Mouse (Mus musculus) gastrocnemius, postnatal 14 days (tissue): ENCODE results near the gene Jhy. TPM values are rescaled to one million over a fixed set of nuclear protein-coding genes. Genes with fewer than 3 reads are reported as not detected.

Source experiments
- DNase-seq: peaks from one replicate; pipeline ENCODE4 v3.0.0; 2021; ENCODE audit warnings: mixed read lengths
- intact Hi-C: fragments of 180-260 bp; cut with DNase I; formaldehyde crosslinking; loops from one replicate; pipeline ENCODE4 v1.15.1; 2025; ENCODE audit warnings: low total_unique reads
- total RNA-seq, 2 experiments: library from RNA; stranded (reverse); gene quantifications; 2 replicates each; pipeline ENCODE4 v1.2.3; 2021

Jhy gene
- total RNA-seq, 2 experiments from 2014 or later = not detected

GRCm38 (mm10) chr9:40937425-40937824, 26.5 kb downstream of the Jhy start:
- no peak for DNase-seq
- intact Hi-C loops = no loop called here

GRCm38 (mm10) chr9:40933323-40933722, 30.6 kb downstream of the Jhy start:
- intact Hi-C loops = no loop called here

DNA sequence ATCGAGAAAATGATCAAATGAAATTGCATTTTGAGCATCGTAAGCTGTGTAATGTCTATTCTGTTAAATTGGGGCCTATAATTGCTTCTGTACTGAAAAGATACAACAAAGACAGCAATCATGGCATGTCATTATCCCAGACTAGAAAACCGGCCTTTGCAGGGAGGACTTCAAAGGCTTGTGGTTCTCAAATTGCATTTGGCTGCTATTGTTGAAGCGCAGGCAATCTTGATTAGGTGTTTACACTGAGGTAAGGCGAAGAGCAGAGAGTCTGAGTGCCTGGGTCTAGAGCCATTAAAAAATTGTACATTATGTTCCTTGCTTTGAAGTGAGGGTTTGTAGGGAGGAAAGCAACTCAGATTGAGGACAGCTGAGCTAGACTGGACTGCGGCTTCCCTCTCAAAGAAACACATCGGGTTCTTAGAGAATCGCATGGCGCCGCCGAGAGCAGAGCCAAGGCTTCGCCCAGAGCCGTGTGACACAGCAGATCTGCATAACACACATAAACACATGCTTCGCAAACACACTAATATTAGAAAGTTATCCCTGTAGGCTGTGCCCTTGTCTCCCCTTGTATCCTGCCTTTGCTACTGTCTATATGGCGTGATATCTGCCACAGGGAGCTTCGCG, 36.5 kb downstream of the Jhy start:
- no peak for DNase-seq
- intact Hi-C loops = no loop called here

More at GRCm38 (mm10) chr9:40933323-40933722, 30.6 kb downstream of the Jhy start:
- no peak for DNase-seq

- DNase-seq = no peak
- intact Hi-C loops = no loop called here
Observed at GRCm38 (mm10) chr9:40917871-40918613, 45.9 kb downstream of the Jhy start.

DNA sequence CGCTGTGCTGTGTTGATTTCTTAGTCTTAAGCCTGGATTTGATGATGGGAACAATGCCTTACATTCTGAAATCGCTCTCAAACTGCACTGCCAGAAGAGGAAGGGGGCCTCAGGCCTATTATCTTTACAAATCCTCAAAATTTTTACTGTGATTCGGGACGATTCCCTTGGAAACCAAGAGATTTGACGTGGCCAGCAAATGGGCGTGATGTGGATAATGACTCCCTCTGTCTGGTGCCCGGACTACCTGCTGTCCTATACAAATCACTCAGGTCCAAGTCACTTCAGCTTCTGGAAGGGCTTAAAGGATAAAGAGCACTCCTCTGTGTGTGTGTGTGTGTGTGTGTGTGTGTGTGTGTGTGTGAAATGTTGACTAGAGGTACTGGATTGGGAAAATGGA, 55.0 kb downstream of the Jhy start:
- DNase-seq = no peak
- intact Hi-C loops = no loop called here

DNA sequence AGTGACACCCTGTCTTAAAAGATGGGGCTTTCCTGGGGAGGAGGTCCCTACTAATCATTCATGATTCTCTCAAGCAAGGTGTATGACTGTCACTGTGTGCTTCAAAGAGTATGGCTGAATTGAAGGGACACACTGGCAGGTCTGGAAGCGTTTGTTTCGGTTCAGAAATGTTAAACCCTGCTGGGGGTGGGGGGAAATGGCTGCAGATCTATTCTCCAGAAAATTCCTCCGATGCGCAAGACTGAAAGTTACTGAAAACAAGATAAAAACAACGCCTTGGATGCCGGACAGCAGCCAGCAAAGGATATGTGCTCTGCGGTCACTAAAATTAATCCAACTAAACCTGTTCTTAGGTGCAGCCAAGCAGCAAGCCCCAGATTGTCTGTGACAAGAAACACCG, 55.5 kb downstream of the Jhy start:
- intact Hi-C loops = no loop called here
- DNase-seq = no peak

GRCm38 (mm10) chr9:40907413-40907812, 56.5 kb downstream of the Jhy start:
- no peak for DNase-seq
- intact Hi-C loops = no loop called here

DNA sequence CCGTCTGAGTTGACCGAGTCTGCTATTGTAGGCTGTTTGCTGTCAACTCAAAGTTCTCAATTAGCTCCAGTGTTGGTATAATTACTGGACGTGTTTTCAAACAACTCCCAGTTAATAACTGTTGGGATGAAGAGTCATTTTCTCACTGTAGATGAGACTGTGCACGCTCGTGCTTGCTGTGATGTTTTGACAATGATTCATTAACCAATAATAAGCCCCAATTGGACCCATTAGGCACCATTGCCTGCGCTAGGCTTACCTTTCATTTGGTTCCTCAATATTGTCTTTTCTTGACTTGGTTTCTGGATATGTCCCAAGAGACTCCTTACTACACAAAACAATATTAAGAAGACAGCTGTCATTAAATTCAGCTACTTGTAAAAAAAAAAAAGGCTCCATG, 71.5 kb downstream of the Jhy start:
- no peak for DNase-seq
- intact Hi-C loops = no loop called here

DNA sequence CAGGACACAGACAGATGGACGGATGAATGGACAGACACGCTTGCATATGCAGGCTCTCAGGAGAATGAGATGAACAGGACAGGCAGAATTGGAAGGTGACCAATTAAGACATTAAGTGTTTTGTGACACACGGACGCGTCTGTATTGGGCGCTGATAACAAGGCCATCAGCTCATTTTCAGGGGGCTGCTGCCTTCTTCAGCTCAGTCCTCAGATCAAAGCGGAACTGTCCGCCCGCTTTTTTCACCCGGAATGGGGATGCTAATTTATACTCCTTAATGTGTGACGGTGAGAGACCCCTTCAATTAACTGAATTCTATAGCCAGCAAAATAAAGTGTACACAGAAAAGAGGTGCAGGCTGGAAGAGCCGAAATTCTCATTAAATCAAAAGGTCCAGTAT, 74.5 kb downstream of the Jhy start:
- intact Hi-C loops = no loop called here
- DNase-seq = no peak

GRCm38 (mm10) chr9:40885669-40886068, 78.2 kb downstream of the Jhy start:
- no peak for DNase-seq
- intact Hi-C loops = no loop called here

DNA sequence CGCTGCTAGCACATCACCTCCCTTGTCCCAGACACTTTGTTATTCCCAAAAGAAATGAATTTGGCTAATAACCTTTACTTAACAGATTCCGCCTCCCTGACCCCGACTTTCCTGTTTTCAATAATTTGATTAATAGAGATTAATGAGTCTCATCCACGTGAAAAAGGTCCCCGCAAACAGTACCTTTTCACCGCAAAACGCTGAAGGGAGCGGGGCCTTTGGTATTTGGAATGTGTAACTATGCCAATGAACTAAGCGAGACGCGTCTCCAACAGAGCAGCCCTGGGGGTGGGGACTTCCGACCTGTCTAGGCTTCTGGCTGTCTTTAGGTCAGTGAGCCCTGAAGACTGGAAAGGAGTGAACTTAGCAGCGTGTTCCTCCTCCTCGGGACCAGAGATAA, 84.9 kb downstream of the Jhy start:
- intact Hi-C loops = no loop called here
- no peak for DNase-seq

GRCm38 (mm10) chr9:40878291-40878945, 85.5 kb downstream of the Jhy start:
- no peak for DNase-seq
- intact Hi-C loops = no loop called here

GRCm38 (mm10) chr9:40877881-40878235, 86.1 kb downstream of the Jhy start:
- DNase-seq = no peak
- intact Hi-C loops = no loop called here

DNA sequence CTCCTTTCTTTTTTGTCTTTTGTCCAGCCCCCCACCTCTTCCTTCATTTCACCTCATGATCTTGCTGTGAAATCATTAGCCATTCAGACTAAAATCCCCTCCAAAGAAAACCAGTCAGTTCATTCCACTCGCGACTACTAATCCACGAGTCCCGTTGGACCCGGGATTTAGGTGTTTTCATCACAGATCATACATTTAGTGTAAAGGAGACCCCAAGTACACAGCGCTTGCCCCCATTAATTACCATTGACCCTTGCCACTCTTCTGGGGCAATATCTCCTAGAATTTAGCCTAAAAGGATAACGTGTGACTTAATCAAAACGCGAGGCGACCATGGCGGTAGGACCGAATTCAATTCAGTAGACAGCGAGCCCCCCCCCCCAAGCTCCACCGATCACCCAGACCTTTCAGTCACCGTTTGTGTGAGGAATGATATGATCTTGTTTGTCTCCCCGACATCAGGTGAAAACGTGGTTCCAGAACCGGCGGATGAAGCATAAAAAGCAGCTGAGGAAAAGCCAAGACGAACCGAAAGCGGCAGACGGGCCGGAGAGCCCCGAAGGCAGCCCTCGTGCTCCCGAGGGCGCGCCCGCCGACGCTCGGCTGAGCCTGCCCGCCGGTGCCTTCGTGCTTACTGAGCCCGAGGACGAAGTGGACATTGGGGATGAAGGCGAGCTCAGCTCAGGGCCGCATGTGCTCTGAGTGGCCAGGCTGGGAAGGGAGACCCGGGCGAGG, 86.6 kb downstream of the Jhy start:
- no peak for DNase-seq
- intact Hi-C loops = no loop called here

DNA sequence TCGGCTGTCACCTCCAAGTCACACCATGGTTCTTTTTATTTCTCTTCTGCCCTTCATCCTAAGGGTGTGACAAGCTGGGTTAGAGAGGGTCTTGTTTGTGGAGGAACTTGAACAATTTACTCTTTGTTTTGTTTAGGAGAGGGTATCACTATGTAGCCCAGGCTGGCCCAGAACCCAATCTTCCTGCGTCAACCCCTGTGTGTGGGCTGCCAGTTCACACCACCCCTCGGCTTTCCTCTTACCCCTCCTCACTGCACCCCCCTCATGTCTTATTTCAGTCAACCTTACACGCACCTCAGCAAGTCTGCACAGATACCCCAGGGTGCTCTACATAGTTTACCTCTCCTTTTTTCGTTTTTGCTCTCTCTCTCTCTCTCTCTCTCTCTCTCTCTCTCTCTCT, 87.2 kb downstream of the Jhy start:
- intact Hi-C loops = no loop called here

GRCm38 (mm10) chr9:40876164-40876563, 87.8 kb downstream of the Jhy start:
- intact Hi-C loops = no loop called here

More for the DNA sequence above, 87.2 kb downstream of the Jhy start:
- no peak for DNase-seq

DNA sequence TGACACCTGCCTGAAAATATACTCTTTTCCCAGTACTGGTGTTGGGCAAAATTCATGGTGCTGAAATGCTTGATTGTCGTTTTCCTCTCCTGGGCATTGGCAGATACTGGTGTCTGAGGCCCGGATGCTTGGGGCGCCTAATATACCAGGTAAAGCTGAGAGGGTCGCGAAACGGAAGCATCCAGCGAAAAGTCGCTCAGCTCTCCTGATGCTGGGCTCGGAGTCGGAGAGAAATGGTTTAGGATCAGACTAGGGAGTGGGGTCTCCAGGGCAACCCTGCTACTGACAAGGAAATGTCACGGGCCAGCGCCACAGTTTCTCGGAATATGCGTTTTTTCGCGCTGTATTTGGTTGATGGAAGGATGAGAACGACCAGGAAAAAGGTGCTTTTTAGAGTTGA, 88.5 kb downstream of the Jhy start:
- DNase-seq = no peak
- intact Hi-C loops = no loop called here

More at GRCm38 (mm10) chr9:40876164-40876563, 87.8 kb downstream of the Jhy start:
- DNase-seq = no peak

DNA sequence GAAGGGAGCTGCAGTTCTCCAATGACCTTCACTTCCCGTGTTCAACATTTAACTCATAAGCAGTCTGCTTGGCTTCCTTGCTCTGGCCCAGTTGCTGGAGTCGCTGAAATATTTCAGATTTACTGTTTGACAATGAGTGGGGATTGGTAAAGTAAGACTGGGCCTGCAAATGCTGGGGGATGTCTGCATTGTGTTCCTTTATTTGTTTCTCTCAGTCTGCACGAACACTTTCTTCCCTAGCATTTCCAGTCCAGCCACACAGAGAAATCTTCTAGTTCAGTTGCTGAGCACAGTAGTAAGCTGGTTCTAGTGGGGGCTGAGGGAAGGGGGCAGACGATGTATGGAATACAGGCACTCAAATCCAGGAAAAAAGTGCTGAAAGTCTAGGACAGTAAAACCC, 89.0 kb downstream of the Jhy start:
- intact Hi-C loops = no loop called here
- DNase-seq = no peak

DNA sequence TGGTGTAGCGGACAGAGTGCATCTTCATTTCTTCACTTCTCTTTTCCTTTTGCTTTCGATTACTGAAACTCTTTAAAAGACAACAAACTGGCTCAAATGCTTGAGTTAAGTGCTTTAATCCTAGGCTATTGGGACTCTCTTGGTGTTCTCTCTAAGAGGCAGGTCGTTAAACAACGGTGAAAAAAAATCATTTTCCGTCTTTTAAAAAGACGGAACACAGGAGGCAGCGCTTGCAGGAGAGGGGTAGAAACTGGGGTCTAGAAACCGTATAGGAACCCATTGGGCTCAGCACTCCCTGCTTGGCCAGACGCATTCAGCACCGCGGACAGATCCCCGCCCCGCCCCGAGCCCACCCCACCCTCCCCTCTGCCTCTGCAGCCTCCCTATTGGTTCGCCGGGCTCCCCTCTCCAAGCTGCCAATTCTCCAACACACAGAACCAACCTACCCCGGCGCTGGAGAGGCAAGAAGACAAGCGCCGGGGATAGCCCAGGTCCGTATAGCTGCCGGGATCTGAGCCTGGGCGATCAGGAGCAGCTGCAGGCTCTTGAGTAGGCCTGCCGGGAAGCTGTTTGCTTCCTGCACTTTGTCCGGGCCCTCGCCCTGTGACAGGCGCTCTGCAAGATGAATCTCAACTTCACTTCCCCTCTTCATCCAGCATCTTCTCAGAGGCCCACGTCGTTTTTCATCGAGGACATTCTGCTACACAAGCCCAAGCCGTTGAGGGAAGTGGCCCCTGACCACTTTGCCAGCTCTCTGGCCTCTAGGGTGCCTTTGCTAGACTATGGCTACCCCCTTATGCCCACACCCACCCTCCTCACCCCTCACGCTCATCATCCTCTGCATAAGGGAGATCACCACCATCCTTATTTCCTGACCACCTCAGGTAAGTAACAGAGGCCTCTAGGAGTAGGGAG, 90.1 kb downstream of the Jhy start, which contains the start of gene Bsx:
Gene Bsx (plus strand): TSS at position 572 of the 915 bp plus-strand sequence.
- peak; percentile 62 for DNase-seq
- intact Hi-C loops = no loop called here
